Comparison of ENCODE assay signal across 8 mouse cellular contexts in the genomic region with DNA sequence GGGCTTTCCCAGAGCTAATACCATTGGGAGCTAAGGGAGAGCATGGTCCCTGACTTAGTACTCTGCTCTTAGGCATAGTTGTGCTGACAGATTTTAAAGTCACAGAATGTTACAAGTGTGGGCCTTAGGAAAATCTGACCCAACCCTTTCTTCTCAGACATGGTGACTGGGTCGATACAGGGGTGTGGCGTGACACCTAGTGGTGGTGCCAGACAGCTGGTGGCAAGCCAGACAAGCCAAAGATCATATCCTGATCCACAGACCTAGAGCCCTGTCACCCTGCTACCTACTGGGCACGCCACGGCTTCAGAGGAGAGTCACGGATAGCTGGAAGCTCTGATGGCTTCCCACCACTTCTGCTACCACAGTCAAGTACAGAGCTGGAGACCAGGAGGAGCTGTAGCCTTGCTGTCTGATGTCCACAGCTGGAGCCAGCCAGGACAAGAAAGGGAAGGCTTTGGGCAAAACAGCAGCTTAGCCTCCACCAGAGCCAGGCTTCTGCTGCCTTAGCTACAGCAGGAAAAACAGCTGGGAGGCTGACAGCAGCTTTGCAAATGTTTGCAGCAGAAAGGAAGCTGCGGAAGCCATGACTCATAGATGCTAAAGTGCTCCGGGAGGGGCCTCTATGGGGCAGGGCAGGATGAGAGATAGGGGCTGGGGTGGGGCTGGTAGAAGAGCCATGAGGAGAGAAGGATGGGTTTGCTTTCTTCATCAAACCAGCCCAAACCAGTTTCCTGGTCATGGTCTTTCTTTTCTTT. TPM values are rescaled to one million over a fixed set of nuclear protein-coding genes. Genes with fewer than 3 reads are reported as not detected.
DNase-seq lines count a peak whose midpoint lies in the region; ATAC-seq lines count a peak whose summit lies in the region.

No protein-coding gene starts in this region.

- H3K36me3 ChIP-seq in kidney, embryonic 15.5 days, result peaks cover 46% of the 10 kb centered on the region
- H3K36me3 ChIP-seq in macrophage (ENCODE audit: inconsistent target), result peaks cover 28% of the 10 kb centered on the region; the same call in 1 of the 2 replicates

- no peak overlapping the region for H3K9ac ChIP-seq in kidney, embryonic 15.5 days

- H3K4me1 ChIP-seq in kidney, embryonic 15.5 days, result peaks cover 28% of the 10 kb centered on the region

- H3K79me2 ChIP-seq in macrophage (ENCODE audit: inconsistent target), result peaks cover 79% of the 10 kb centered on the region

- H3K27ac ChIP-seq in kidney, embryonic 15.5 days, result peak overlapping the region; percentile 84
- H3K27ac ChIP-seq in macrophage, result peak overlapping the region; percentile 88

- peak; percentile 89 for ATAC-seq in frontal cortex, adult (ENCODE audit: low TSS enrichment)
- no peak; the same call in 1 of the 2 replicates for ATAC-seq in kidney, embryonic 15.5 days (replicated peaks; ENCODE audit: low FRiP score)

- no peak for DNase-seq in frontal cortex, postnatal 14 days (ENCODE audit: low spot score in 2 of 2)
- DNase-seq in R1 (ENCODE audit: low read depth, low spot score), result peak; percentile 68
- peak; percentile 99 for DNase-seq in heart, adult 11 months
- peak; percentile 55 to 80 for DNase-seq in urinary bladder, postnatal 36 days (ENCODE audit: low spot score in 2 of 2)
- DNase-seq in ovary, postnatal 36 days (ENCODE audit: low spot score), result no peak

- no peak overlapping the region for H3K4me3 ChIP-seq in kidney, embryonic 15.5 days (replicated peaks)
- no peak overlapping the region for H3K4me3 ChIP-seq in macrophage (ENCODE audit: inconsistent target)

- H3K9me3 ChIP-seq in kidney, embryonic 15.5 days (replicated peaks), result no peaks in the 10 kb centered on the region

- no peak overlapping the region for H3K4me2 ChIP-seq in kidney, embryonic 15.5 days

- H3K27me3 ChIP-seq in kidney, embryonic 15.5 days, result no peaks in the 10 kb centered on the region

- WGBS in kidney, embryonic 15.5 days, result 51% methylated on average over 7 of the region's 7 CpGs
- WGBS in macrophage (ENCODE audit: missing documents), result 13% methylated on average over 5 of the region's 7 CpGs

RNA-seq across cellular contexts. Expression of gene Capn2, which starts 11.0 kb away (rescaled TPM):
- polyA plus RNA-seq in kidney, embryonic 15.5 days (2015; fragmentation: Nextera tagmentation; extraction: Ambion mirVana), result 119 and 126 TPM in 2 replicates
- 100 to 1,000 TPM in 21 of 26 experiments, 10 to 100 TPM in 5; 84.5 to 828 (median 165) TPM for total RNA-seq in macrophage (2018; cell fraction: chromatin; rRNA removed)
- total RNA-seq in macrophage (2018; cell fraction: cytosol; rRNA removed), result 100 to 1,000 TPM in 25 of 26 experiments, 10 to 100 TPM in 1; 96.0 to 197 (median 120) TPM
- total RNA-seq in macrophage (2018; cell fraction: nucleus; rRNA removed), result 100 to 1,000 TPM in 17 of 26 experiments, 10 to 100 TPM in 9; 65.4 to 316 (median 105) TPM
- polyA plus RNA-seq in macrophage (2018), result 94.4 to 189 TPM (median 167 TPM) in 3 replicates

RNA-seq across cellular contexts. Expression of gene Capn8, which starts 58.4 kb away (rescaled TPM):
- 0.19 TPM in 1 of 2 replicates, not detected in the other for polyA plus RNA-seq in kidney, embryonic 15.5 days (2015; fragmentation: Nextera tagmentation; extraction: Ambion mirVana)
- not detected for total RNA-seq in macrophage (2018; cell fraction: chromatin; rRNA removed)
- total RNA-seq in macrophage (2018; cell fraction: cytosol; rRNA removed), result under 1 TPM in 1 of 26 experiments, not detected in 25; 0.05 TPM
- under 1 TPM in 1 of 26 experiments, not detected in 25; 0.24 TPM for total RNA-seq in macrophage (2018; cell fraction: nucleus; rRNA removed)
- not detected in 3 replicates for polyA plus RNA-seq in macrophage (2018)

Comparison
In these comparisons a context has a peak if more than half of its experiments do, and no peak if none do; other contexts are left out.
1. DNase-seq: peak in R1 (single experiment), heart, adult 11 months (single experiment) and urinary bladder, postnatal 36 days (2 of 2); none in frontal cortex, postnatal 14 days (0 of 2) and ovary, postnatal 36 days (single experiment).